Mouse (Mus musculus) lung, adult 2 months (tissue): ENCODE results near the gene Sash1. TPM values are rescaled to one million over a fixed set of nuclear protein-coding genes. Genes with fewer than 3 reads are reported as not detected.

Experiments used
- DNase-seq: peaks from one replicate; pipeline ENCODE4 v3.0.0; 2022
- H3K4me1 ChIP-seq: fragments of 200-500 bp; 2 replicates; pipeline ENCODE4 v1.6.1; 2011; ENCODE audit warnings: low read length; ENCODE audit not compliant: control insufficient read depth, insufficient read depth
- H3K4me3 ChIP-seq: fragments of 200-500 bp; replicated peaks from 2 replicates; pipeline ENCODE3; 2011; ENCODE audit warnings: low read depth, mild to moderate bottlenecking, control low read depth, low read length; ENCODE audit errors: extremely low read depth
- CTCF ChIP-seq: fragments of 200-500 bp; IDR thresholded peaks from 2 replicates; pipeline ENCODE4 v1.5.1; 2011; ENCODE audit warnings: mild to moderate bottlenecking, low read length, control low read depth; ENCODE audit not compliant: insufficient read depth
- POLR2A ChIP-seq: fragments of 200-500 bp; IDR thresholded peaks from 2 replicates; pipeline ENCODE4 v1.6.1; 2011; ENCODE audit warnings: low read depth, mild to moderate bottlenecking, control low read depth, low read length, borderline replicate concordance; ENCODE audit errors: extremely low read depth
- WGBS: fragments of 180-500 bp; shearing (Covaris S2); methylation state at CpG from one replicate; pipeline ENCODE4 v1.1.7; 2018; 5-methylcytosine and 5-hydroxymethylcytosine counted together
- polyA plus RNA-seq: library from polyadenylated mRNA; depleted of rRNA; stranded (reverse); fragments of >200 nt; gene quantifications from 2 replicates; pipeline ENCODE4 v1.2.3, GENCODE M21; 2012

The Sash1 gene
- polyA plus RNA-seq, 1 experiment: 34.9 TPM

- no peak overlapping the region for H3K4me3 ChIP-seq
- TF ChIP-seq POLR2A: no peak
- no peak for TF ChIP-seq CTCF
- H3K4me1 ChIP-seq: peaks cover 14% of the 10 kb centered on the region
- no peak for DNase-seq
- WGBS: 30% methylated on average over 8 of the region's 8 CpGs
Observed at GRCm38 (mm10) chr10:8804292-8804691, 81.6 kb downstream of the Sash1 start.

- Histone ChIP-seq H3K4me3 (no peak overlapping the region), H3K4me1 (peaks cover 14% of the 10 kb centered on the region)
- TF ChIP-seq POLR2A (no peak), CTCF (no peak)
- no peak for DNase-seq
- WGBS: 72% methylated on average over 12 of the region's 12 CpGs
Observed at GRCm38 (mm10) chr10:8801719-8802347, 84.0 kb downstream of the Sash1 start.

- no peak for TF ChIP-seq CTCF
- no peak for TF ChIP-seq POLR2A
- H3K4me1 ChIP-seq: peaks cover 12% of the 10 kb centered on the region
- no peak for DNase-seq
- 65% methylated on average over 14 of the region's 14 CpGs for WGBS
- H3K4me3 ChIP-seq: no peak overlapping the region
Observed at GRCm38 (mm10) chr10:8801139-8801613, 84.7 kb downstream of the Sash1 start.

DNA sequence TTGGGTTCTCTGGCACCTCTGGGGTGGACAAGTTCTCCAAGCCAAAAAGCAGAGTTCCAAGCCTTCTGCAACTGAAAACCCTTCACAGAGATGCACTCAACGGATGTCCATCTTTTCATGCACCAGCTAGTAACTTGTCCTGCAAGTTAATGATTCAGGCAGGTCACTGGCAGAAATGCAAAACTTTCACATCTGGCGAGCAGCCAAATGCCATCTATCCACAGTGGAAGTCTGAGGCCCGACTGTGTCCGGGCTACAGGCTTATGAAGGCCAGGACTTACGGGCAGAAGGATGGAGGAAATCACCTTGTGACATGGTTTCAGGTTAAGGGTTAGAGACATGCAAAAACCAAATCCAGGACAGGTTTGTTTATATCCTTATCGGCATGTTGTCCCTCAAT, 88.0 kb downstream of the Sash1 start:
- 60% methylated on average over 6 of the region's 6 CpGs for WGBS
- DNase-seq: no peak
- no peaks in the 10 kb centered on the region for H3K4me1 ChIP-seq
- TF ChIP-seq POLR2A (no peak), CTCF (no peak)
- H3K4me3 ChIP-seq: no peak overlapping the region

GRCm38 (mm10) chr10:8795336-8795735, 90.5 kb downstream of the Sash1 start:
- no peak for TF ChIP-seq POLR2A
- peak; percentile 93 for TF ChIP-seq CTCF
- WGBS: 30% methylated on average over 7 of the region's 7 CpGs
- Histone ChIP-seq H3K4me1 (peaks cover 2% of the 10 kb centered on the region; the same call in 1 of the 2 replicates), H3K4me3 (no peak overlapping the region)
- peak; percentile 71 for DNase-seq

GRCm38 (mm10) chr10:8792412-8792811, 93.5 kb downstream of the Sash1 start:
- peak; percentile 53 for DNase-seq
- 31% methylated on average over 5 of the region's 5 CpGs for whole genome bisulfite sequencing
- TF ChIP-seq CTCF (peak; percentile 43), POLR2A (no peak)
- Histone ChIP-seq H3K4me3 (no peak overlapping the region), H3K4me1 (peaks cover 5% of the 10 kb centered on the region)

GRCm38 (mm10) chr10:8789096-8789495, 96.8 kb downstream of the Sash1 start:
- WGBS: 96% methylated on average over 6 of the region's 6 CpGs
- no peak for DNase-seq

GRCm38 (mm10) chr10:8787221-8787620, 98.6 kb downstream of the Sash1 start:
- 53% methylated on average over 2 of the region's 2 CpGs for WGBS
- DNase-seq: no peak
- Histone ChIP-seq H3K4me3 (no peak overlapping the region), H3K4me1 (peaks cover 12% of the 10 kb centered on the region)
- no peak for TF ChIP-seq POLR2A
- TF ChIP-seq CTCF: no peak

More at GRCm38 (mm10) chr10:8789096-8789495, 96.8 kb downstream of the Sash1 start:
- H3K4me1 ChIP-seq: peaks cover 14% of the 10 kb centered on the region
- TF ChIP-seq CTCF (no peak), POLR2A (no peak)
- no peak overlapping the region for H3K4me3 ChIP-seq

DNA sequence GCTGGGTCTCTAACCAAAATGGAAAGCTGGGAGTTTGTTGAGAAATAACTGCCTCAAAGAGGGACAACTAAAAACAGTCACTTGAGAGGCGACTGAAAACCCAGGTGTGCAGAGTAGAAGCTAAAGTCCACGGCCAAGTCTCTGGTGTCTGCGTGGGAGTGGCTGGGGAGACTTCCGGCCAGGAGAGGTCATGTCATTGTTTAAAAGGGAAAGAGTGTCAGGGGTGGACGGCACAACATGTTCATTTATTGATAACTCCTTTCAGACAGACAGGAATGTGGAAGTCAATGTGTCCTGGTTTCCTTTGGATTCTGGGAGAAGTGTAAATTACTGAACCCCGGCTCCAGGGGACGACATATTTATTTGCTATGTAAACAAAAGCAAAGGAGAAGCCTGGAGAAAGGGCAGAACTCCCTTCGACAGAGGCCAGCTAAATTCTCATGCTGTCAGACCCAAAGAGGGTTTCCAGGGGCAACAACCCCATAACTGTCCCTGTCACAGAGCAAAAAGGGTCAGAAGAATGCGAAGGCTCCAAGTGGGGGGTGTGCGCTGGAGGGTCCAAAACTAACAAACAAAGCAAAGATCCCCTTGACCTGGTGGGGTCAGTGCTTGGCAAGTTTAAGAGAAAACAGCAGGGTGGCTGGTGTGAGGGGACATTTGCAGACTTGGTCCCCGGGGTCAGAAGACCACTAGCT, 100.3 kb downstream of the Sash1 start:
- 32% methylated on average over 11 of the region's 11 CpGs for WGBS
- no peak for DNase-seq
- Histone ChIP-seq H3K4me3 (no peak overlapping the region), H3K4me1 (peaks cover 12% of the 10 kb centered on the region)
- TF ChIP-seq POLR2A (no peak), CTCF (no peak)
